Mouse (Mus musculus): ENCODE results near the gene Tceanc2. TPM values are rescaled to one million over a fixed set of nuclear protein-coding genes. Genes with fewer than 3 reads are reported as not detected.

The Tceanc2 gene
- total and polyA plus RNA-seq, 2 experiments from 2014 or later = 12.1 to 33.4 TPM

DNA sequence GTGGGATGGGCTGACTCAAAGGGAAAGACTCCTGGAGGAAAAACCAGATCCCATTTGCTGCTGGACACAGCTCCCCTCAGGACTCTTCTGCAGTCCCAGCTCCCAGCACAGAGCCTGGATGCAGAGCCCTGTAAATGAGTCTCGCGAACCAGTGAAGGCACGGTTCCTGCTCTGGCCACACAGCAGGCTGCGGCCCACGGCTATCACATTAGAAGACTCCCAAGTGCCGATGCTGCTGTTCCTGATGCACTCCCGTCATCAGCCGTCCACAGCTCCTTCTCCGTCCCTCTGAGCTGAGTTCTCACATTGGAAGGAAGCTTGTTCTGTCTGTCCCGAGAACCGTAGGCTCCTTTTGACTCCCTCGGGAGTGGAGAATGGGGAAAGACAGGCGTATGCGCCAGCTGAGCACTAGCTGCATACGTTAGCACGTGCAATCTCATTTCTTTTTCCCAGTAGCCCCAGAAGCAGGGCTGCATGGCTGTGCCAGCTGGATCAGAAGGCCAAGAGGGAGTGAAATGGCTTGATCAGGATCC lies 82.0 kb downstream of the Tceanc2 start, which contains the start of gene Cdcp2:
Gene Cdcp2 (plus strand): TSS at position 51 of the 533 bp plus-strand sequence.
- Histone ChIP-seq H3K9ac (replicated peaks; ENCODE audit: low read length, poor library complexity, severe bottlenecking) (no peak within 1 kb of the TSS), H3K4me3 (ENCODE audit: low read depth, low read length) (no peak within 1 kb of the TSS), H3K9me3 (ENCODE audit: low read length) (no peaks in the 10 kb centered on the region), H3K4me1 (ENCODE audit: insufficient read depth, low read length) (no peaks in the 10 kb centered on the region), H3K27me3 (ENCODE audit: insufficient read depth, low read length) (no peaks in the 10 kb centered on the region), H3K27ac (ENCODE audit: low read depth, low read length) (no peak within 1 kb of the TSS), H3K4me2 (ENCODE audit: low read depth, low read length, poor library complexity, severe bottlenecking) (no peak within 1 kb of the TSS), H3K36me3 (ENCODE audit: insufficient read depth, low read length) (no peaks in the 10 kb centered on the region)
- DNase-seq (ENCODE audit: low spot score) = no peak
- WGBS = 28% methylated on average over 16 of the region's 16 CpGs
- ATAC-seq (ENCODE audit: low FRiP score) = no peak
- TF ChIP-seq CTCF (IDR thresholded peaks at IDR 0.05) = no peak

GRCm38 (mm10) chr4:107096043-107096442 lies 82.9 kb downstream of the Tceanc2 start:
- Histone ChIP-seq H3K9me3 (ENCODE audit: low read length) (no peaks in the 10 kb centered on the region), H3K4me2 (ENCODE audit: low read depth, low read length, poor library complexity, severe bottlenecking) (no peak overlapping the region), H3K27me3 (ENCODE audit: insufficient read depth, low read length) (no peaks in the 10 kb centered on the region), H3K27ac (ENCODE audit: low read depth, low read length) (no peak overlapping the region), H3K36me3 (ENCODE audit: insufficient read depth, low read length) (no peaks in the 10 kb centered on the region), H3K9ac (replicated peaks; ENCODE audit: low read length, poor library complexity, severe bottlenecking) (no peak overlapping the region), H3K4me1 (ENCODE audit: insufficient read depth, low read length) (no peaks in the 10 kb centered on the region), H3K4me3 (ENCODE audit: low read depth, low read length) (no peak overlapping the region)
- DNase-seq (ENCODE audit: low spot score) (peak; percentile 50), ATAC-seq (ENCODE audit: low FRiP score) (no peak)
- TF ChIP-seq CTCF (IDR thresholded peaks at IDR 0.05) = no peak
- 22% methylated on average over 6 of the region's 6 CpGs for WGBS

DNA sequence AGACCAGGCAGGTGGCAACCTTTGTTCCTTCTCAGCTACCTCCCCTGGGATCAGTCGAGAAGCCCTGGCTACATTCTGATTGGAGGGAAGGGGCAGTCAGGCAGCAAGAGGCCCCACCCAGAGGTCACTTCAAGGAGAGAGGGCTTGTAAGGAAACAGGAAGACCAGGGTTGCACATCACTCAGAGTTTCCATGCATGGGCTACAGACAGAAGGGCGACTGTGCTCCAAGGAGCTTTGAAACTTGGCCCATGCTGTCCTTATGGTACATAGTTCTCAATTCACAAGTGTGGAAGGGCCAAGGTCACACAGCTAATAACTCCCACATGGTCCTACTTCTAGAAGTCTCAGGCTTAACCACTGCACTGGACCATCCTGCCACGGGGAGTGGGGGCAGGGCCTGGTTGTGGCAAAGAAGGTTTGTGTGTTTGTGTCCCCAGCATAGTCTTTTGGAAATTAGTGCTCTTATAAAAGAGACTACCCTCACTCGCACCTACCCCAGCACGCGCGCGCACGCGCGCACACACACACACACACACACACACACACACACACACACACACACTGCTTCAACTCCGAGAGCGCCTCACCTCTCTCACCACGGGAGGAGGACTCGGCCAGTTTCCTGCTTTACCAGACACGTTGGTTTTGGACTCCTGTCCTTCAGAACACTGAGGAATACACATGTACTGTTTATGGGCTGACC lies 84.3 kb downstream of the Tceanc2 start:
- H3K27me3 ChIP-seq (ENCODE audit: insufficient read depth, low read length) = no peaks in the 10 kb centered on the region
- no peaks in the 10 kb centered on the region for H3K9me3 ChIP-seq (ENCODE audit: low read length)
- ATAC-seq (ENCODE audit: low FRiP score) (no peak), DNase-seq (ENCODE audit: low spot score) (no peak)
- no peak overlapping the region for H3K9ac ChIP-seq (replicated peaks; ENCODE audit: low read length, poor library complexity, severe bottlenecking)
- no peak for TF ChIP-seq CTCF (IDR thresholded peaks at IDR 0.05)
- H3K36me3 ChIP-seq (ENCODE audit: insufficient read depth, low read length) = no peaks in the 10 kb centered on the region
- no peaks in the 10 kb centered on the region for H3K4me1 ChIP-seq (ENCODE audit: insufficient read depth, low read length)
- H3K4me2 ChIP-seq (ENCODE audit: low read depth, low read length, poor library complexity, severe bottlenecking) = no peak overlapping the region
- no peak overlapping the region for H3K4me3 ChIP-seq (ENCODE audit: low read depth, low read length)
- no peak overlapping the region for H3K27ac ChIP-seq (ENCODE audit: low read depth, low read length)
- 81% methylated on average over 16 of the region's 16 CpGs for WGBS

GRCm38 (mm10) chr4:107091696-107092095 lies 87.2 kb downstream of the Tceanc2 start:
- H3K36me3 ChIP-seq (ENCODE audit: insufficient read depth, low read length) = no peaks in the 10 kb centered on the region
- TF ChIP-seq CTCF (IDR thresholded peaks at IDR 0.05) = no peak
- no peak overlapping the region for H3K4me2 ChIP-seq (ENCODE audit: low read depth, low read length, poor library complexity, severe bottlenecking)
- DNase-seq (ENCODE audit: low spot score) (no peak), ATAC-seq (ENCODE audit: low FRiP score) (no peak)
- H3K4me1 ChIP-seq (ENCODE audit: insufficient read depth, low read length) = no peaks in the 10 kb centered on the region
- H3K27ac ChIP-seq (ENCODE audit: low read depth, low read length) = no peak overlapping the region
- H3K9me3 ChIP-seq (ENCODE audit: low read length) = no peaks in the 10 kb centered on the region
- no peak overlapping the region for H3K4me3 ChIP-seq (ENCODE audit: low read depth, low read length)
- H3K27me3 ChIP-seq (ENCODE audit: insufficient read depth, low read length) = no peaks in the 10 kb centered on the region
- WGBS = 81% methylated on average over 14 of the region's 14 CpGs
- no peak overlapping the region for H3K9ac ChIP-seq (replicated peaks; ENCODE audit: low read length, poor library complexity, severe bottlenecking)

DNA sequence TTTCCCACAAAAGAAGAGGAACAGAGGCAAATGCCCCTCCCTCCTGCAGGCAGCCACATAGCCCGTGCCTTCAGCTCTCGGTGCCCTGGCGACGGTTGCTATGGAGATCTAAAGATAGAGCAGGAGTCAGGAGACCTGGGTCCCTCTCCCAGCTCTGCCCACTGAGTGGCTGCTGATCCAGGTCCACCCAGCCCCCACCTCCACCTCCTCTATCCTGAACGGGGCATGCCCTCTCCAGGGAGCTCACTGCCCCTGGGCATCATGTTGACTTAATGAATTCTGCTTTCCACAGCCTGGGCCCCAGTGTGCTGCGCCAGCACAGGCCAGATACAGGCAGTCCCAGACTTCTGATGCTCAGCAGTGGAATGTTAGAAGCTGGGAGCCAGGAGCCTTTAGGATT lies 94.1 kb downstream of the Tceanc2 start:
- Histone ChIP-seq H3K9ac (replicated peaks; ENCODE audit: low read length, poor library complexity, severe bottlenecking) (no peak overlapping the region), H3K27ac (ENCODE audit: low read depth, low read length) (peak overlapping the region; percentile 69), H3K4me2 (ENCODE audit: low read depth, low read length, poor library complexity, severe bottlenecking) (no peak overlapping the region), H3K4me3 (ENCODE audit: low read depth, low read length) (no peak overlapping the region), H3K4me1 (ENCODE audit: insufficient read depth, low read length) (peaks cover 16% of the 10 kb centered on the region), H3K9me3 (ENCODE audit: low read length) (no peaks in the 10 kb centered on the region), H3K36me3 (ENCODE audit: insufficient read depth, low read length) (no peaks in the 10 kb centered on the region), H3K27me3 (ENCODE audit: insufficient read depth, low read length) (no peaks in the 10 kb centered on the region)
- ATAC-seq (ENCODE audit: low FRiP score) (peak; percentile 93), DNase-seq (ENCODE audit: low spot score) (peak; percentile 91)
- TF ChIP-seq CTCF (IDR thresholded peaks at IDR 0.05) = no peak
- WGBS = 4% methylated on average over 6 of the region's 6 CpGs

GRCm38 (mm10) chr4:107084343-107084742 lies 94.6 kb downstream of the Tceanc2 start:
- Histone ChIP-seq H3K27me3 (ENCODE audit: insufficient read depth, low read length) (no peaks in the 10 kb centered on the region), H3K9ac (replicated peaks; ENCODE audit: low read length, poor library complexity, severe bottlenecking) (no peak overlapping the region), H3K36me3 (ENCODE audit: insufficient read depth, low read length) (no peaks in the 10 kb centered on the region), H3K4me1 (ENCODE audit: insufficient read depth, low read length) (peaks cover 16% of the 10 kb centered on the region), H3K4me3 (ENCODE audit: low read depth, low read length) (no peak overlapping the region), H3K27ac (ENCODE audit: low read depth, low read length) (peak overlapping the region; percentile 69), H3K9me3 (ENCODE audit: low read length) (no peaks in the 10 kb centered on the region), H3K4me2 (ENCODE audit: low read depth, low read length, poor library complexity, severe bottlenecking) (no peak overlapping the region)
- peak; percentile 25 for ATAC-seq (ENCODE audit: low FRiP score)
- DNase-seq (ENCODE audit: low spot score) = peak; percentile 43
- TF ChIP-seq CTCF (IDR thresholded peaks at IDR 0.05) = no peak
- 0% methylated on average over 1 of the region's 1 CpGs for WGBS

Other genes starting within 250 kb of the Tceanc2 start
- gene Mrpl37, start 112.2 kb downstream of the Tceanc2 start, total RNA-seq (2014; rRNA removed) = 51.7 and 53.3 TPM in 2 replicates
- gene Mrpl37, start 112.2 kb downstream of the Tceanc2 start, polyA plus RNA-seq (2015; fragmentation: Nextera tagmentation; extraction: Ambion mirVana) = 71.5 and 76.7 TPM in 2 replicates
- 5.1 and 20.5 TPM in 2 replicates for gene Cyb5rl, start 112.1 kb downstream of the Tceanc2 start, total RNA-seq (2014; rRNA removed)
- 4.6 and 5.6 TPM in 2 replicates for gene Cyb5rl, start 112.1 kb downstream of the Tceanc2 start, polyA plus RNA-seq (2015; fragmentation: Nextera tagmentation; extraction: Ambion mirVana)
- gene Cdcp2, start 82.2 kb downstream of the Tceanc2 start, total RNA-seq (2014; rRNA removed) = 0.22 TPM in 1 of 2 replicates, not detected in the other
- 0.06 and 0.12 TPM in 2 replicates for gene Cdcp2, start 82.2 kb downstream of the Tceanc2 start, polyA plus RNA-seq (2015; fragmentation: Nextera tagmentation; extraction: Ambion mirVana)
- gene Tmem59, start 717 bp downstream of the Tceanc2 start, total RNA-seq (2014; rRNA removed) = 127 and 153 TPM in 2 replicates
- 338 and 347 TPM in 2 replicates for gene Tmem59, start 717 bp downstream of the Tceanc2 start, polyA plus RNA-seq (2015; fragmentation: Nextera tagmentation; extraction: Ambion mirVana)
- not detected in 2 replicates for gene Ldlrad1, start 30.1 kb upstream of the Tceanc2 start, total RNA-seq (2014; rRNA removed)
- gene Ldlrad1, start 30.1 kb upstream of the Tceanc2 start, polyA plus RNA-seq (2015; fragmentation: Nextera tagmentation; extraction: Ambion mirVana) = not detected in 2 replicates
- 15.0 and 16.3 TPM in 2 replicates for gene Lrrc42, start 74.4 kb upstream of the Tceanc2 start, total RNA-seq (2014; rRNA removed)
- 35.5 and 36.3 TPM in 2 replicates for gene Lrrc42, start 74.4 kb upstream of the Tceanc2 start, polyA plus RNA-seq (2015; fragmentation: Nextera tagmentation; extraction: Ambion mirVana)
- gene Hspb11, start 74.5 kb upstream of the Tceanc2 start, total RNA-seq (2014; rRNA removed) = 10.6 and 12.8 TPM in 2 replicates
- 29.7 and 33.2 TPM in 2 replicates for gene Hspb11, start 74.5 kb upstream of the Tceanc2 start, polyA plus RNA-seq (2015; fragmentation: Nextera tagmentation; extraction: Ambion mirVana)
- gene Dio1, start 128.1 kb upstream of the Tceanc2 start, total RNA-seq (2014; rRNA removed) = not detected in 2 replicates
- not detected in 2 replicates for gene Dio1, start 128.1 kb upstream of the Tceanc2 start, polyA plus RNA-seq (2015; fragmentation: Nextera tagmentation; extraction: Ambion mirVana)
- 53.3 and 58.5 TPM in 2 replicates for gene Yipf1, start 135.2 kb upstream of the Tceanc2 start, total RNA-seq (2014; rRNA removed)
- gene Yipf1, start 135.2 kb upstream of the Tceanc2 start, polyA plus RNA-seq (2015; fragmentation: Nextera tagmentation; extraction: Ambion mirVana) = 58.9 and 60.8 TPM in 2 replicates
- gene Ndc1, start 188.7 kb upstream of the Tceanc2 start, total RNA-seq (2014; rRNA removed) = 32.2 and 36.8 TPM in 2 replicates
- 20.1 and 21.5 TPM in 2 replicates for gene Ndc1, start 188.7 kb upstream of the Tceanc2 start, polyA plus RNA-seq (2015; fragmentation: Nextera tagmentation; extraction: Ambion mirVana)

Measured in midbrain, postnatal 0 days (tissue).